Mouse (Mus musculus): ENCODE data around the gene Adam1a. TPM values are rescaled to one million over a fixed set of nuclear protein-coding genes. Genes with fewer than 3 reads are reported as not detected.

The Adam1a gene
- total and polyA plus RNA-seq, 3 experiments: 0.18 to 4.4 (median 3.0) TPM

- Histone ChIP-seq H3K4me3 (ENCODE audit: low read depth, low read length) (no peak overlapping the region), H3K9me3 (replicated peaks) (no peaks in the 10 kb centered on the region), H3K4me1 (ENCODE audit: insufficient read depth, low read depth, low read length) (peaks cover 8% of the 10 kb centered on the region), H3K36me3 (replicated peaks) (peaks cover 17% of the 10 kb centered on the region), H3K27me3 (ENCODE audit: insufficient read depth, low read length) (peaks cover 18% of the 10 kb centered on the region)
- ATAC-seq (ENCODE audit: extremely low read depth, insufficient number of reproducible peaks, low FRiP score, poor library complexity, severe bottlenecking): no peak
- no peak for DNase-seq (ENCODE audit: low spot score)
- no peak for TF ChIP-seq GATA2 (IDR thresholded peaks at IDR 0.05; ENCODE audit: borderline replicate concordance, low read depth, low read length)
- TF ChIP-seq POLR2AphosphoS5 (IDR thresholded peaks at IDR 0.05; ENCODE audit: insufficient replicate concordance, low read depth, low read length): no peak
- no peak for TF ChIP-seq CTCF (IDR thresholded peaks at IDR 0.05; ENCODE audit: low read depth, low read length)
- no peak for TF ChIP-seq TAL1 (conservative IDR thresholded peaks at IDR 0.05; ENCODE audit: low read depth, low read length)
- no peak for TF ChIP-seq GATA1 (IDR thresholded peaks at IDR 0.05; ENCODE audit: borderline replicate concordance, low read length)
Measured at GRCm38 (mm10) chr5:121566035-121566681, 20.9 kb upstream of the Adam1a start.

GRCm38 (mm10) chr5:121564468-121564895 lies 19.2 kb upstream of the Adam1a start:
- Histone ChIP-seq H3K4me1 (ENCODE audit: insufficient read depth, low read depth, low read length) (peaks cover 8% of the 10 kb centered on the region), H3K27me3 (ENCODE audit: insufficient read depth, low read length) (peaks cover 18% of the 10 kb centered on the region), H3K4me3 (ENCODE audit: low read depth, low read length) (no peak overlapping the region; the same call in 1 of the 2 replicates), H3K36me3 (replicated peaks) (peaks cover 5% of the 10 kb centered on the region), H3K9me3 (replicated peaks) (no peaks in the 10 kb centered on the region)
- ATAC-seq (ENCODE audit: extremely low read depth, insufficient number of reproducible peaks, low FRiP score, poor library complexity, severe bottlenecking): no peak
- DNase-seq (ENCODE audit: low spot score): peak; percentile 76
- TF ChIP-seq POLR2AphosphoS5 (IDR thresholded peaks at IDR 0.05; ENCODE audit: insufficient replicate concordance, low read depth, low read length) (no peak), GATA2 (IDR thresholded peaks at IDR 0.05; ENCODE audit: borderline replicate concordance, low read depth, low read length) (no peak), CTCF (IDR thresholded peaks at IDR 0.05; ENCODE audit: low read depth, low read length) (peak; percentile 81)

GRCm38 (mm10) chr5:121562436-121562835 lies 17.2 kb upstream of the Adam1a start:
- Histone ChIP-seq H3K4me1 (ENCODE audit: insufficient read depth, low read depth, low read length) (peaks cover 6% of the 10 kb centered on the region), H3K4me3 (ENCODE audit: low read depth, low read length) (no peak overlapping the region), H3K27me3 (ENCODE audit: insufficient read depth, low read length) (peaks cover 28% of the 10 kb centered on the region), H3K9me3 (replicated peaks) (no peaks in the 10 kb centered on the region), H3K36me3 (replicated peaks) (no peaks in the 10 kb centered on the region)
- DNase-seq (ENCODE audit: low spot score) (no peak), ATAC-seq (ENCODE audit: extremely low read depth, insufficient number of reproducible peaks, low FRiP score, poor library complexity, severe bottlenecking) (no peak)
- no peak for TF ChIP-seq GATA1 (IDR thresholded peaks at IDR 0.05; ENCODE audit: borderline replicate concordance, low read length)
- TF ChIP-seq TAL1 (conservative IDR thresholded peaks at IDR 0.05; ENCODE audit: low read depth, low read length): no peak
- no peak for TF ChIP-seq CTCF (IDR thresholded peaks at IDR 0.05; ENCODE audit: low read depth, low read length)
- TF ChIP-seq GATA2 (IDR thresholded peaks at IDR 0.05; ENCODE audit: borderline replicate concordance, low read depth, low read length): no peak

GRCm38 (mm10) chr5:121549196-121549595 lies 3.9 kb upstream of the Adam1a start:
- H3K27me3 ChIP-seq (ENCODE audit: insufficient read depth, low read length): peaks cover 6% of the 10 kb centered on the region
- no peak overlapping the region for H3K4me3 ChIP-seq (ENCODE audit: low read depth, low read length)
- DNase-seq (ENCODE audit: low spot score): no peak
- peaks cover 17% of the 10 kb centered on the region for H3K36me3 ChIP-seq (replicated peaks)
- TF ChIP-seq CTCF (IDR thresholded peaks at IDR 0.05; ENCODE audit: low read depth, low read length) (no peak), GATA2 (IDR thresholded peaks at IDR 0.05; ENCODE audit: borderline replicate concordance, low read depth, low read length) (no peak), POLR2AphosphoS5 (IDR thresholded peaks at IDR 0.05; ENCODE audit: insufficient replicate concordance, low read depth, low read length) (no peak), GATA1 (IDR thresholded peaks at IDR 0.05; ENCODE audit: borderline replicate concordance, low read length) (no peak), TAL1 (conservative IDR thresholded peaks at IDR 0.05; ENCODE audit: low read depth, low read length) (no peak)
- H3K9me3 ChIP-seq (replicated peaks): no peaks in the 10 kb centered on the region
- ATAC-seq (ENCODE audit: extremely low read depth, insufficient number of reproducible peaks, low FRiP score, poor library complexity, severe bottlenecking): no peak
- H3K4me1 ChIP-seq (ENCODE audit: insufficient read depth, low read depth, low read length): peaks cover 19% of the 10 kb centered on the region

- TF ChIP-seq TAL1 (conservative IDR thresholded peaks at IDR 0.05; ENCODE audit: low read depth, low read length) (no peak), GATA2 (IDR thresholded peaks at IDR 0.05; ENCODE audit: borderline replicate concordance, low read depth, low read length) (no peak), GATA1 (IDR thresholded peaks at IDR 0.05; ENCODE audit: borderline replicate concordance, low read length) (no peak), CTCF (IDR thresholded peaks at IDR 0.05; ENCODE audit: low read depth, low read length) (no peak), POLR2AphosphoS5 (IDR thresholded peaks at IDR 0.05; ENCODE audit: insufficient replicate concordance, low read depth, low read length) (no peak)
- DNase-seq (ENCODE audit: low spot score): no peak
- Histone ChIP-seq H3K4me3 (ENCODE audit: low read depth, low read length) (no peak overlapping the region), H3K27me3 (ENCODE audit: insufficient read depth, low read length) (peaks cover 4% of the 10 kb centered on the region; the same call in 1 of the 2 replicates), H3K4me1 (ENCODE audit: insufficient read depth, low read depth, low read length) (peaks cover 30% of the 10 kb centered on the region), H3K9me3 (replicated peaks) (no peaks in the 10 kb centered on the region), H3K36me3 (replicated peaks) (peaks cover 25% of the 10 kb centered on the region)
- no peak for ATAC-seq (ENCODE audit: extremely low read depth, insufficient number of reproducible peaks, low FRiP score, poor library complexity, severe bottlenecking)
Measured at GRCm38 (mm10) chr5:121547084-121547483, 1.8 kb upstream of the Adam1a start.

- no peak for TF ChIP-seq POLR2AphosphoS5 (IDR thresholded peaks at IDR 0.05; ENCODE audit: insufficient replicate concordance, low read depth, low read length)
- 0 out of 2 replicates have a peak, but pooled peaks have one; percentile 5 for TF ChIP-seq CTCF (IDR thresholded peaks at IDR 0.05; ENCODE audit: low read depth, low read length)
- TF ChIP-seq GATA2 (IDR thresholded peaks at IDR 0.05; ENCODE audit: borderline replicate concordance, low read depth, low read length): no peak
- TF ChIP-seq TAL1 (conservative IDR thresholded peaks at IDR 0.05; ENCODE audit: low read depth, low read length): no peak
- no peak for TF ChIP-seq GATA1 (IDR thresholded peaks at IDR 0.05; ENCODE audit: borderline replicate concordance, low read length)
Measured at GRCm38 (mm10) chr5:121546530-121546895, 1.2 kb upstream of the Adam1a start.

More at GRCm38 (mm10) chr5:121546530-121546895, 1.2 kb upstream of the Adam1a start:
- Histone ChIP-seq H3K4me3 (ENCODE audit: low read depth, low read length) (peak overlapping the region; percentile 83), H3K9me3 (replicated peaks) (no peaks in the 10 kb centered on the region), H3K36me3 (replicated peaks) (peaks cover 26% of the 10 kb centered on the region), H3K27me3 (ENCODE audit: insufficient read depth, low read length) (peaks cover 4% of the 10 kb centered on the region; the same call in 1 of the 2 replicates), H3K4me1 (ENCODE audit: insufficient read depth, low read depth, low read length) (peaks cover 30% of the 10 kb centered on the region)
- ATAC-seq (ENCODE audit: extremely low read depth, insufficient number of reproducible peaks, low FRiP score, poor library complexity, severe bottlenecking) (no peak), DNase-seq (ENCODE audit: low spot score) (peak; percentile 54)

Data from G1E (cell line).